In genomic region chr10:75921726-75922560, GRCm38 (mm10) we compare ENCODE assay signal across 8 mouse cellular contexts. TPM values are rescaled to one million over a fixed set of nuclear protein-coding genes. Genes with fewer than 3 reads are reported as not detected.
A peak's percentile ranks its signal among the peaks of the same experiment; 100 is the strongest.
DNase-seq lines count a peak whose midpoint lies in the region; ATAC-seq lines count a peak whose summit lies in the region.

No protein-coding gene starts in this region.

- H3K4me1 ChIP-seq in brown adipose tissue, adult 24 weeks (ENCODE audit: control insufficient read depth, insufficient read depth, insufficient read length, low read length): peaks cover 6% of the 10 kb centered on the region; the same call in 1 of the 2 replicates
- peaks cover 41% of the 10 kb centered on the region for H3K4me1 ChIP-seq in forebrain, embryonic 13.5 days
- peaks cover 38% of the 10 kb centered on the region for H3K4me1 ChIP-seq in midbrain, embryonic 16.5 days (ENCODE audit: control insufficient read depth, insufficient read depth, low read length)

- H3K9ac ChIP-seq in forebrain, embryonic 13.5 days: peak overlapping the region; percentile 96
- H3K9ac ChIP-seq in midbrain, embryonic 16.5 days (ENCODE audit: low read depth, low read length): peak overlapping the region; percentile 98

- H3K4me3 ChIP-seq in brown adipose tissue, adult 24 weeks (ENCODE audit: insufficient read depth, low read depth, low read length): peak overlapping the region; percentile 71
- peak overlapping the region; percentile 91 for H3K4me3 ChIP-seq in forebrain, embryonic 13.5 days
- H3K4me3 ChIP-seq in midbrain, embryonic 16.5 days (ENCODE audit: low read depth, low read length): peak overlapping the region; percentile 93

- intact Hi-C loops in gastrocnemius, postnatal 14 days (cut with DNase I; ENCODE audit: low total_unique reads): no loop called here

- no peaks in the 10 kb centered on the region for H3K9me3 ChIP-seq in forebrain, embryonic 13.5 days (replicated peaks)
- H3K9me3 ChIP-seq in midbrain, embryonic 16.5 days (replicated peaks; ENCODE audit: control insufficient read depth, low read length, poor library complexity, severe bottlenecking): no peaks in the 10 kb centered on the region

- H3K27ac ChIP-seq in brown adipose tissue, adult 24 weeks (replicated peaks; ENCODE audit: low read depth, low read length): peak overlapping the region; percentile 84
- H3K27ac ChIP-seq in forebrain, embryonic 13.5 days: peak overlapping the region; percentile 97
- peak overlapping the region; percentile 99 for H3K27ac ChIP-seq in midbrain, embryonic 16.5 days (ENCODE audit: low read length)

- no peaks in the 10 kb centered on the region for H3K27me3 ChIP-seq in forebrain, embryonic 13.5 days
- H3K27me3 ChIP-seq in midbrain, embryonic 16.5 days (ENCODE audit: control insufficient read depth, insufficient read depth, low read depth, low read length): no peaks in the 10 kb centered on the region

- DNase-seq in right cerebral cortex, postnatal 10 days (ENCODE audit: low spot score in 2 of 2): peak; percentile 53 to 66
- no peak for DNase-seq in right cerebral cortex, postnatal 25 days
- peak; percentile 47 for DNase-seq in kidney, postnatal 14 days
- no peak for DNase-seq in yolk sac, embryonic 10.5 days (ENCODE audit: low spot score)
- DNase-seq in gastrocnemius, postnatal 14 days: no peak

- peak; percentile 60 for ATAC-seq in forebrain, embryonic 13.5 days
- ATAC-seq in midbrain, embryonic 16.5 days: peak; percentile 63

- WGBS in forebrain, embryonic 13.5 days: 4% methylated on average over 22 of the region's 22 CpGs
- 5% methylated on average over 22 of the region's 22 CpGs for WGBS in midbrain, embryonic 16.5 days

- H3K36me3 ChIP-seq in forebrain, embryonic 13.5 days (ENCODE audit: poor library complexity, severe bottlenecking): peaks cover 33% of the 10 kb centered on the region
- H3K36me3 ChIP-seq in midbrain, embryonic 16.5 days (ENCODE audit: control insufficient read depth, insufficient read depth, low read length): no peaks in the 10 kb centered on the region

- H3K4me2 ChIP-seq in forebrain, embryonic 13.5 days: peak overlapping the region; percentile 81
- H3K4me2 ChIP-seq in midbrain, embryonic 16.5 days (ENCODE audit: low read length): peak overlapping the region; percentile 90

RNA-seq across cellular contexts. Expression of gene Smarcb1, which starts 0.5 kb away (rescaled TPM):
- polyA plus RNA-seq in brown adipose tissue, adult 24 weeks (2012; ENCODE audit: insufficient read depth, insufficient read length, missing spikeins): 27.2 and 35.3 TPM in 2 replicates
- polyA plus RNA-seq in forebrain, embryonic 13.5 days (2015; fragmentation: Nextera tagmentation; extraction: Ambion mirVana): 336 and 349 TPM in 2 replicates
- polyA plus RNA-seq in midbrain, embryonic 16.5 days (2015; fragmentation: Nextera tagmentation; extraction: Ambion mirVana): 262 and 281 TPM in 2 replicates
- total RNA-seq in gastrocnemius, postnatal 14 days (2021): 10 to 100 TPM; 17.7 to 28.0 TPM

RNA-seq across cellular contexts. Expression of gene Chchd10, which starts 11.0 kb away (rescaled TPM):
- polyA plus RNA-seq in brown adipose tissue, adult 24 weeks (2012; ENCODE audit: insufficient read depth, insufficient read length, missing spikeins): 3,122 and 3,143 TPM in 2 replicates
- polyA plus RNA-seq in forebrain, embryonic 13.5 days (2015; fragmentation: Nextera tagmentation; extraction: Ambion mirVana): 10.3 and 13.3 TPM in 2 replicates
- 72.1 and 93.2 TPM in 2 replicates for polyA plus RNA-seq in midbrain, embryonic 16.5 days (2015; fragmentation: Nextera tagmentation; extraction: Ambion mirVana)
- 1,000 to 10,000 TPM in 1 of 2 experiments, 100 to 1,000 TPM in 1; 861 to 1,001 TPM for total RNA-seq in gastrocnemius, postnatal 14 days (2021)

RNA-seq across cellular contexts. Expression of gene Mmp11, which starts 14.4 kb away (rescaled TPM):
- polyA plus RNA-seq in brown adipose tissue, adult 24 weeks (2012; ENCODE audit: insufficient read depth, insufficient read length, missing spikeins): 4.1 and 7.6 TPM in 2 replicates
- polyA plus RNA-seq in forebrain, embryonic 13.5 days (2015; fragmentation: Nextera tagmentation; extraction: Ambion mirVana): 20.8 and 25.9 TPM in 2 replicates
- polyA plus RNA-seq in midbrain, embryonic 16.5 days (2015; fragmentation: Nextera tagmentation; extraction: Ambion mirVana): 13.3 and 14.6 TPM in 2 replicates
- 1 to 10 TPM; 3.5 to 4.8 TPM for total RNA-seq in gastrocnemius, postnatal 14 days (2021)

RNA-seq across cellular contexts. Expression of gene Gm867, which starts 18.5 kb away (rescaled TPM):
- not detected in 2 replicates for polyA plus RNA-seq in brown adipose tissue, adult 24 weeks (2012; ENCODE audit: insufficient read depth, insufficient read length, missing spikeins)
- 0.26 TPM in 1 of 2 replicates, not detected in the other for polyA plus RNA-seq in forebrain, embryonic 13.5 days (2015; fragmentation: Nextera tagmentation; extraction: Ambion mirVana)
- polyA plus RNA-seq in midbrain, embryonic 16.5 days (2015; fragmentation: Nextera tagmentation; extraction: Ambion mirVana): 0.92 and 1.0 TPM in 2 replicates
- total RNA-seq in gastrocnemius, postnatal 14 days (2021): not detected

RNA-seq across cellular contexts. Expression of gene Vpreb3, which starts 20.9 kb away (rescaled TPM):
- polyA plus RNA-seq in brown adipose tissue, adult 24 weeks (2012; ENCODE audit: insufficient read depth, insufficient read length, missing spikeins): not detected in 2 replicates
- polyA plus RNA-seq in forebrain, embryonic 13.5 days (2015; fragmentation: Nextera tagmentation; extraction: Ambion mirVana): not detected in 2 replicates
- 0.84 and 1.5 TPM in 2 replicates for polyA plus RNA-seq in midbrain, embryonic 16.5 days (2015; fragmentation: Nextera tagmentation; extraction: Ambion mirVana)
- not detected for total RNA-seq in gastrocnemius, postnatal 14 days (2021)

Comparison
In these comparisons a context has a peak if more than half of its experiments do, and no peak if none do; other contexts are left out.
1. DNase-seq: peak in right cerebral cortex, postnatal 10 days (2 of 2) and kidney, postnatal 14 days (single experiment); none in right cerebral cortex, postnatal 25 days (single experiment), yolk sac, embryonic 10.5 days (single experiment) and gastrocnemius, postnatal 14 days (single experiment).
2. RNA of gene Chchd10, which starts 11.0 kb away (polyA plus RNA-seq): 3,122 to 3,143 TPM in brown adipose tissue, adult 24 weeks; 72.1 to 93.2 TPM in midbrain, embryonic 16.5 days and 10.3 to 13.3 TPM in forebrain, embryonic 13.5 days; every median in the first group is over 10 times any median in the second.
3. Peak in every context shown above with its lines, with median percentiles within 50 percentile points of each other: H3K27ac ChIP-seq and H3K4me3 ChIP-seq.